Mouse (Mus musculus): ENCODE measurements around the gene 4930453N24Rik. TPM values are rescaled to one million over a fixed set of nuclear protein-coding genes. Genes with fewer than 3 reads are reported as not detected.

Gene 4930453N24Rik
- polyA plus RNA-seq (2014; fragmentation: Illumina TruSeq; extraction: RNeasy Lipid Tissue Mini Kit (QIAGEN cat#74804); ENCODE audit: low read depth, low replicate concordance), result 24.4 TPM

DNA sequence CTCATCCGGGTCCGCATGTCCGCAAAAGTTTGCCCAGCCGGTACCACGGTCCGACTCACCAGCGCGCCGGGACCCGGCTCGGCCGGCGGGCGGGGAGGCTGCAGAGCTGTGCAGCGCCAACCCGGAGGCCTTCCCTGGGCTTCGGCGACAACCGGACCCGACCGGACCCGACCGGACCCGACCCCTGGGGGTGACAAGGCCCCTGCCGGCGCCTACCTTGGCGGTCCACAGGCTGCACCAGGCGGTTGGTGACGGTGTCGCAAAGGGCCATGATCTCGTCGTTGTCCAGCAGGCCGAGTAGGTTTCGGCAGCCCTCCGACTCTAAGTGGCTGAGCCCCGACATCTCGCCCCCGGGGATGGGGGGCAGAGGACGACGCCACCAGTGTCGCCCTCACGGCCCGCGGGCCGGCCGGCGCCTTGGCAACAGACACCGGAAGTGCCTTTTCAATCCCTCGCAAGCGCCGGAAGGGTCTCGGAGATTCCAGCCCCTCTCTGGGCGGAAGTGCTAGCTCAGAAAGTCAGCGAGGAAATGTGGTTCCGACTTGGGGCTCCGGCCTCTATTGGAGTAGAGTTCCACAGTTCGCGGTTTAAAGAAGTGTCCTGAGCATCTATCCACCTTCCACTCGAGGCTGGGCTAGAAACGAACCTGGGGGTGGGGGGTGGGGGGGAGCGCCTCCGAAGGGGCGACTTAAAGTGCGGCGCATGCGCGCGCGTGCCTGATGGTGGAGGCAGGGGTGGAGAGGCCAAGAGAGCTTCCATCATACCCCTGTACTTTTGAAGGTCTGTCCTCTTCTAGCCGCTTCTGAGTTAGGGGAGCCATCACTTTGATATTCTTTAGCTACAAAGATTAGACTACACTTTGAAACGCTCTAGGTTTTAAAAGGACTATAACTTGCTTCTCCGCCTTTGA, at the start of gene 4930453N24Rik:
Gene 4930453N24Rik (minus strand): TSS at position 641 of the 910 bp plus-strand sequence.

Other genes with a start within 250 kb of the 4930453N24Rik start
- gene Csnka2ip, start 168.8 kb downstream of the 4930453N24Rik start, polyA plus RNA-seq (2014; fragmentation: Illumina TruSeq; extraction: RNeasy Lipid Tissue Mini Kit (QIAGEN cat#74804); ENCODE audit: low read depth, low replicate concordance), result not detected
- 8.8 TPM for gene Zfp654, start 80.5 kb upstream of the 4930453N24Rik start, polyA plus RNA-seq (2014; fragmentation: Illumina TruSeq; extraction: RNeasy Lipid Tissue Mini Kit (QIAGEN cat#74804); ENCODE audit: low read depth, low replicate concordance)
- 22.3 TPM for gene Cggbp1, start 80.8 kb upstream of the 4930453N24Rik start, polyA plus RNA-seq (2014; fragmentation: Illumina TruSeq; extraction: RNeasy Lipid Tissue Mini Kit (QIAGEN cat#74804); ENCODE audit: low read depth, low replicate concordance)